Mouse (Mus musculus): ENCODE results near the gene Cmtr1.

- TF ChIP-seq CTCF (IDR thresholded peaks at IDR 0.05; ENCODE audit: extremely low read depth, insufficient read depth, low read length) (no peak), POLR2A (IDR thresholded peaks at IDR 0.05; ENCODE audit: extremely low read depth, insufficient read depth, low read length) (no peak)
These were observed 21.3 kb downstream of the Cmtr1 start for GRCm38 (mm10) chr17:29681669-29682068.
